Comparison of ENCODE assay signal across 9 mouse cellular contexts in the genomic region with DNA sequence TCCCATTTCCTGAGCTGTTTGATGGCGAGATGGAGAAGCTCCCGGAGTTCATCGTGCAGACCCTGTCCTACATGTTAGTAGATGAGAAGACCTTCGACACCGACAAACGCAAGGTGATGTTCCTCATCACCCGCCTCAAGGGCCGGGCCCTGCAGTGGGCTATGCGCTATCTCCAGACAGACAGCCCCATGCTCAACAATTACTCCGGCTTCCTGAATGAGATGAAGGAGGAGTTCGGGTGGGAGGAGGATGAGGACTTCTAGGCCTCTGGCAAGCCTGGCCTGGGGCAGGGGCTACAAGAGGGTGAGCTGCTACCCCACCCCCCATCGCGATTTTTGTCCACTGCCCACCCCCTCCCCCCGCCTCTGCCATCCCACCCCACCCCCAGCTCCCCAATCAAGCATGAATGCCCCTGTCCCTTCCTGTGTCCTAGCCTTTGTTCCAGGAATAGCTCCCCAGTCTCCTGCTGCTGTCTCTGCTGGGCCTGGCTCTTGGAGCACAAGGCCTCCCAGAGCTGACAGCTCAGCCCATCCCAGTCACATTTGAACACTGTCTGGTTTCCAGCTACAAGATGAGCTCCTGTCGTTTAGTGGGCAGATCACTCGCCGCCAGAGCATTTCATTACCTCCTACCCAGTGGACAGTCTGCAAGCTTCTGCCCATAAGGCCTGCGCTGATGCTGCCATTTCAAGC. TPM values are rescaled to one million over a fixed set of nuclear protein-coding genes. Genes with fewer than 3 reads are reported as not detected.
A peak's percentile ranks its signal among the peaks of the same experiment; 100 is the strongest.
DNase-seq lines count a peak whose midpoint lies in the region; ATAC-seq and TF ChIP-seq lines count a peak whose summit lies in the region.
"Had no signal": no experiment of that assay in that cellular context is flagged by ENCODE, and none has a peak within 500 bp of the region (broad histone marks: within the 10 kb centered on the region; RNA-seq: fewer than 3 reads in every experiment).

No protein-coding gene starts in this region.

- ATAC-seq in hindbrain, embryonic 16.5 days: peak; percentile 30
- ATAC-seq in limb, embryonic 14.5 days (ENCODE audit: low FRiP score, low read depth): no peak; the same call in none of the 2 replicates
- peak; percentile 70 for ATAC-seq in neural tube, embryonic 11.5 days (ENCODE audit: insufficient read depth, low FRiP score, low TSS enrichment)

- no peaks in the 10 kb centered on the region for H3K4me1 ChIP-seq in embryonic fibroblast, embryonic 13.5 days (ENCODE audit: control insufficient read depth, insufficient read depth, low read length)
- H3K4me1 ChIP-seq in hindbrain, embryonic 16.5 days (ENCODE audit: control insufficient read depth, insufficient read depth, low read depth, low read length): no peaks in the 10 kb centered on the region
- H3K4me1 ChIP-seq in limb, embryonic 14.5 days (ENCODE audit: control insufficient read depth, insufficient read depth, low read length): no peaks in the 10 kb centered on the region
- no peaks in the 10 kb centered on the region for H3K4me1 ChIP-seq in neural tube, embryonic 11.5 days (ENCODE audit: control insufficient read depth, insufficient read depth, low read length)

- TF ChIP-seq CTCF in embryonic fibroblast, embryonic 13.5 days (IDR thresholded peaks at IDR 0.05; ENCODE audit: borderline replicate concordance, insufficient read depth, low read length): no peak

- peak overlapping the region; percentile 76 for H3K9ac ChIP-seq in hindbrain, embryonic 16.5 days (ENCODE audit: low read depth, low read length)
- H3K9ac ChIP-seq in limb, embryonic 14.5 days (ENCODE audit: low read depth, low read length, severe bottlenecking): peak overlapping the region; percentile 58
- peak overlapping the region; percentile 52 for H3K9ac ChIP-seq in neural tube, embryonic 11.5 days (ENCODE audit: low read length)

- no peak for TF ChIP-seq POLR2A in embryonic fibroblast, embryonic 13.5 days (IDR thresholded peaks at IDR 0.05; ENCODE audit: low read depth, low read length)
- no peak for TF ChIP-seq POLR2A in limb, embryonic 14.5 days (IDR thresholded peaks at IDR 0.05; ENCODE audit: borderline replicate concordance, extremely low read depth, insufficient read depth, insufficient read length)

- WGBS in hindbrain, embryonic 16.5 days: 19% methylated on average over 18 of the region's 18 CpGs
- 18% methylated on average over 13 of the region's 18 CpGs for WGBS in limb, embryonic 14.5 days
- WGBS in neural tube, embryonic 11.5 days: 25% methylated on average over 16 of the region's 18 CpGs

- peak overlapping the region; percentile 53 for H3K4me2 ChIP-seq in hindbrain, embryonic 16.5 days (ENCODE audit: low read length)
- H3K4me2 ChIP-seq in limb, embryonic 14.5 days (replicated peaks; ENCODE audit: low read depth, low read length, severe bottlenecking): peak overlapping the region; percentile 51
- peak overlapping the region; percentile 45 for H3K4me2 ChIP-seq in neural tube, embryonic 11.5 days (ENCODE audit: low read depth)

- H3K27ac ChIP-seq in embryonic fibroblast, embryonic 13.5 days (ENCODE audit: insufficient read depth, low read length): no peak overlapping the region
- peak overlapping the region; percentile 76 for H3K27ac ChIP-seq in hindbrain, embryonic 16.5 days (ENCODE audit: low read depth, low read length)
- no peak overlapping the region for H3K27ac ChIP-seq in limb, embryonic 14.5 days (replicated peaks; ENCODE audit: low read depth, low read length)
- no peak overlapping the region for H3K27ac ChIP-seq in neural tube, embryonic 11.5 days (ENCODE audit: low read depth, low read length)

- H3K36me3 ChIP-seq in hindbrain, embryonic 16.5 days (ENCODE audit: control insufficient read depth, insufficient read depth, low read length): no peaks in the 10 kb centered on the region
- no peaks in the 10 kb centered on the region for H3K36me3 ChIP-seq in limb, embryonic 14.5 days (ENCODE audit: control insufficient read depth, insufficient read depth, low read length)
- H3K36me3 ChIP-seq in neural tube, embryonic 11.5 days (ENCODE audit: control insufficient read depth, insufficient read depth, low read length): no peaks in the 10 kb centered on the region
- H3K36me3 ChIP-seq: G1E had no signal

- no peaks in the 10 kb centered on the region for H3K9me3 ChIP-seq in hindbrain, embryonic 16.5 days (ENCODE audit: control insufficient read depth, low read length)
- H3K9me3 ChIP-seq in limb, embryonic 14.5 days (ENCODE audit: control insufficient read depth, low read length): no peaks in the 10 kb centered on the region
- H3K9me3 ChIP-seq in neural tube, embryonic 11.5 days (ENCODE audit: control insufficient read depth, low read length): no peaks in the 10 kb centered on the region
- H3K9me3 ChIP-seq: G1E had no signal

- DNase-seq in heart, adult 11 months: peak; percentile 90
- no peak for DNase-seq in heart, adult 9 months (ENCODE audit: low spot score in 2 of 2)
- DNase-seq in adrenal gland, postnatal 10 days: peak; percentile 4
- no peak for DNase-seq in limb, embryonic 14.5 days (ENCODE audit: low spot score)
- DNase-seq in neural tube, embryonic 11.5 days (ENCODE audit: low spot score): peak; percentile 12
- no peak for DNase-seq in thymus, adult 18-20 months

- H3K4me3 ChIP-seq in embryonic fibroblast, embryonic 13.5 days (ENCODE audit: insufficient read depth, low read length): peak overlapping the region; percentile 58
- H3K4me3 ChIP-seq in hindbrain, embryonic 16.5 days (ENCODE audit: low read length): peak overlapping the region; percentile 48
- peak overlapping the region; percentile 43 for H3K4me3 ChIP-seq in limb, embryonic 14.5 days (replicated peaks; ENCODE audit: low read length)
- H3K4me3 ChIP-seq in neural tube, embryonic 11.5 days (ENCODE audit: low read depth, low read length): peak overlapping the region; percentile 36

- no peaks in the 10 kb centered on the region for H3K27me3 ChIP-seq in hindbrain, embryonic 16.5 days (replicated peaks; ENCODE audit: control insufficient read depth, insufficient read depth, low read length)
- H3K27me3 ChIP-seq in limb, embryonic 14.5 days (ENCODE audit: control insufficient read depth, insufficient read depth, low read length): no peaks in the 10 kb centered on the region
- no peaks in the 10 kb centered on the region for H3K27me3 ChIP-seq in neural tube, embryonic 11.5 days (ENCODE audit: control insufficient read depth, insufficient read depth, low read length)

RNA-seq across cellular contexts. Expression of a gene that starts 0.4 kb away (rescaled TPM):
- 10 to 100 TPM; 83.5 to 86.7 TPM for total RNA-seq in adrenal gland, postnatal 10 days (2021)
- polyA plus RNA-seq in embryonic fibroblast, embryonic 13.5 days (2011; ENCODE audit: insufficient read length, low read depth, missing spikeins): 14.5 and 15.6 TPM in 2 replicates
- polyA plus RNA-seq in hindbrain, embryonic 16.5 days (2015; fragmentation: Nextera tagmentation; extraction: Ambion mirVana): 213 and 235 TPM in 2 replicates
- 53.2 and 54.6 TPM in 2 replicates for polyA plus RNA-seq in limb, embryonic 14.5 days (2012; rRNA removed)
- polyA plus RNA-seq in limb, embryonic 14.5 days (2014; fragmentation: Nextera tagmentation; extraction: Ambion mirVana): 60.1 and 60.7 TPM in 2 replicates
- polyA plus RNA-seq in neural tube, embryonic 11.5 days (2014; fragmentation: Nextera tagmentation; extraction: Ambion mirVana): 60.1 and 62.8 TPM in 2 replicates
- total RNA-seq: G1E had no signal
- polyA plus RNA-seq: G1E had no signal

RNA-seq across cellular contexts. Expression of a gene that starts 0.5 kb away (rescaled TPM):
- total RNA-seq in adrenal gland, postnatal 10 days (2021): not detected
- polyA plus RNA-seq in embryonic fibroblast, embryonic 13.5 days (2011; ENCODE audit: insufficient read length, low read depth, missing spikeins): not detected in 2 replicates
- 0.63 TPM in 1 of 2 replicates, not detected in the other for polyA plus RNA-seq in hindbrain, embryonic 16.5 days (2015; fragmentation: Nextera tagmentation; extraction: Ambion mirVana)
- polyA plus RNA-seq in limb, embryonic 14.5 days (2012; rRNA removed): not detected in 2 replicates
- not detected in 2 replicates for polyA plus RNA-seq in limb, embryonic 14.5 days (2014; fragmentation: Nextera tagmentation; extraction: Ambion mirVana)
- not detected in 2 replicates for polyA plus RNA-seq in neural tube, embryonic 11.5 days (2014; fragmentation: Nextera tagmentation; extraction: Ambion mirVana)
- polyA plus RNA-seq: G1E had no signal

RNA-seq across cellular contexts. Expression of a gene that starts 35.2 kb away (rescaled TPM):
- total RNA-seq in adrenal gland, postnatal 10 days (2021): 100 to 1,000 TPM; 140 to 145 TPM
- 41.2 and 46.1 TPM in 2 replicates for polyA plus RNA-seq in embryonic fibroblast, embryonic 13.5 days (2011; ENCODE audit: insufficient read length, low read depth, missing spikeins)
- polyA plus RNA-seq in hindbrain, embryonic 16.5 days (2015; fragmentation: Nextera tagmentation; extraction: Ambion mirVana): 223 and 232 TPM in 2 replicates
- polyA plus RNA-seq in limb, embryonic 14.5 days (2012; rRNA removed): 99.8 and 135 TPM in 2 replicates
- polyA plus RNA-seq in limb, embryonic 14.5 days (2014; fragmentation: Nextera tagmentation; extraction: Ambion mirVana): 71.3 and 71.4 TPM in 2 replicates
- 108 and 116 TPM in 2 replicates for polyA plus RNA-seq in neural tube, embryonic 11.5 days (2014; fragmentation: Nextera tagmentation; extraction: Ambion mirVana)
- total RNA-seq: G1E had no signal
- polyA plus RNA-seq: G1E had no signal

Comparison
In these comparisons a context has a peak if more than half of its experiments do, and no peak if none do; other contexts are left out.
1. DNase-seq: peak in heart, adult 11 months (single experiment), adrenal gland, postnatal 10 days (single experiment) and neural tube, embryonic 11.5 days (single experiment); none in heart, adult 9 months (0 of 2), limb, embryonic 14.5 days (single experiment) and thymus, adult 18-20 months (0 of 2).
2. Peak in every context shown above with its lines, with median percentiles within 50 percentile points of each other: H3K4me3 ChIP-seq, H3K4me2 ChIP-seq and H3K9ac ChIP-seq.